Mouse (Mus musculus) gastrocnemius, postnatal 36 days (tissue): ENCODE measurements around the gene Olfr1447. TPM values are rescaled to one million over a fixed set of nuclear protein-coding genes. Genes with fewer than 3 reads are reported as not detected.

Experiments used
- DNase-seq, 2 experiments: peaks; one replicate each; pipeline ENCODE4 v3.0.0; 2022
- intact Hi-C: fragments of 180-260 bp; cut with DNase I; formaldehyde crosslinking; loops from one replicate; pipeline ENCODE4 v1.15.1; 2025
- long read RNA-seq, 2 experiments: library from polyadenylated mRNA; stranded (forward); transcript quantifications; one replicate each; pipeline ENCODE4 v2.0.0; 2021
- total RNA-seq, 2 experiments: library from RNA; stranded (reverse); gene quantifications; 2 replicates each; pipeline ENCODE4 v1.2.3; 2021

The Olfr1447 gene
- not detected for total RNA-seq
- long read RNA-seq, experiment 1, result 0 reads
- long read RNA-seq, experiment 2, result 0 reads

DNA sequence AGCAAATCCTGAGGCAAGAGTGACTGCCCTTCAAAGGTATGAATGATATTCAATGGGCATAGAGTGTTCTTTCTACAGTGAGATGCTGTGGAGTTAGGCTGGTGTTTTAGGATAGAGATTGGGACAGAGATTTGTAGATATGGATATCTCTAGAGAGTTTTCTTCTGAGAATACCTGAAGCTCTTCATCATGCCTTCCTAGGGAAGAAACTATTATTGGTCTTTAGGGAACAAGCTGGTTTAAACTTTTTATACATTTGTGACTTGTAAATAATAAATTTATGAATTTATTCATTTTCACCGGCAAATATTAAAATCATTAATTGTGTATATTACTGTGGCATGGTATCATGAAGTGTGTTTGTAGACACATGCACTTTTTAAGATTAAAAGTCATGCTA is at the start of gene Olfr1447:
TSS of gene Olfr1447 (minus strand) at position 101 of the 400 bp plus-strand sequence.
- no peak for DNase-seq
- intact Hi-C loops, result no loop called here

DNA sequence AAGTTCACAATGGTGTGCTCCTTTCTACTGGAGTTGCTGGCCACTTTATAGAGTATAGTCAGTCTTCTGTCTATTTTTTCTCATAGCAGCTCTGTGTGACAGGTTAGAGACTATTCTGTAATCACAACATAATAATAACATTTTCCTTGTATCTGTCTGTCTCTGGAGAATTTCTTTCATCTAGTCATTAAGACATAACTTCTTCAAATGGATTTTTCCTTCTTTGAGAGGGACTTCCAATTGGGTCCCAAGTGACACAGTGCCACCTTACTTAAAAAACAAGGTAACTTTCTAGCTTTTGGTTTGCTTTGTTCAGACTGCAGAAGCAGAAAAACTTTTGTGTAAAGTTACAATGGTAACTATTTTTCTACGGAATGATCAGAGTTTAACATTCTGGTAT is 46.4 kb upstream of the Olfr1447 start, which contains the start of gene Olfr1450:
TSS of gene Olfr1450 (plus strand) at position 301 of the 400 bp plus-strand sequence.
- DNase-seq, result no peak
- intact Hi-C loops, result no loop called here

DNA sequence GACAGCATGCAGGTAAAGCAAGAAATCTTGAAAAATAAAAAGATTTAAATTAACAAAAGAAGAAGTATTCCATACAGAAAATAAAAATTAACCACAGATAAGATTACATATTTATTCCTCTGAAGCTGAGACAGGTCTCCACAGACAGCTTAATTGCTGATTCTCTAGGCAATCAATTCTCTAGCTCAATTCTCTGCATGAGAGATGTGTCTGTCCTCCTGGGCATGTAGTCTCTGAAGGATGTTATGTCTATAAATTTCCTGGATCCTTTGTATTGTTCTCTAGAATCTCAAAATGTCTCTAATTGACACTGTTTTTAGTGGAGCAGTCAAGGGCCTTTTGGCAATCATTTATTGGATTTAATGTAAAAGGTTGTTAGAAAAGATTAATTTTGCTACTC is 27.0 kb upstream of the Olfr1447 start, which contains the start of gene Olfr1449:
TSS of gene Olfr1449 (plus strand) at position 301 of the 400 bp plus-strand sequence.
- intact Hi-C loops, result no loop called here
- no peak for DNase-seq

DNA sequence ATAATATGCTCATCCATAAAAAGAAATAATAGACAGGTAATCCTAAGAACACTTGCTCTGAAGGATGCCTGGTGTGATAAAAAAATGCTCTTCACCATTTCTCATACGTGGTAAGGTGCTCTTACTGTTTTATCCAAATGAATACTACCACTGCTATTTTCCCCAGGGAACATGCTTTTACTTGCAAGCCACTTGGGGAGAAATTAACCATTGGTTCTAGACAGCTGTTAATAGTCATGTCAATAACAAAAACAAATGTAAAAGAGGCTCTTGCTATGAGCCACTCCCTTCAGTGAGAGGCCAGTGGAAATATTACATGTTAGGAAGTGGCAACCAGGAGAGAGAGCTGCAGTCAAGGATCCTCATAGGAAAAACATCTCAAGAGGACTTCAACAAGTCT is 20.8 kb upstream of the Olfr1447 start, which contains the start of gene Olfr1448:
TSS of gene Olfr1448 (minus strand) at position 101 of the 400 bp plus-strand sequence.
- intact Hi-C loops, result no loop called here
- DNase-seq, result no peak

DNA sequence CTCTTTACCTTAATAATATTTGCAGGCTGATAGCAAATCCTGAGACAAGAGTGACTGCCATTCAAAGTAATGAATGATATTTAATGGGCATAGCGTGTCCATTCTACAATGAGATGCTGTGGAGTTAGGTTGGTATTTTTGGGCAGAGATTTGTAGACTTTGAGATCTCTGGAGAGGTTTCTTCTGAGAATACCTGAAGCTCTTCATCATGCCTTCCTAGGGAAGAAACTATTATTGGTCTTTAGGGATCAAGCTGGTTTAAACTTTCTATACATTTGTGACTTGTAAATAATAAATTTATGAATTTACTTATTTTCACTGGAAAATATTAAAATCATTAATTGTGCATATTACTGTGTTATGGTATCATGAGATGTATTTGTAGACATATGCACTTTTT is 10.1 kb downstream of the Olfr1447 start, which contains the start of gene Olfr1446:
TSS of gene Olfr1446 (minus strand) at position 101 of the 400 bp plus-strand sequence.
- intact Hi-C loops, result no loop called here
- no peak for DNase-seq

DNA sequence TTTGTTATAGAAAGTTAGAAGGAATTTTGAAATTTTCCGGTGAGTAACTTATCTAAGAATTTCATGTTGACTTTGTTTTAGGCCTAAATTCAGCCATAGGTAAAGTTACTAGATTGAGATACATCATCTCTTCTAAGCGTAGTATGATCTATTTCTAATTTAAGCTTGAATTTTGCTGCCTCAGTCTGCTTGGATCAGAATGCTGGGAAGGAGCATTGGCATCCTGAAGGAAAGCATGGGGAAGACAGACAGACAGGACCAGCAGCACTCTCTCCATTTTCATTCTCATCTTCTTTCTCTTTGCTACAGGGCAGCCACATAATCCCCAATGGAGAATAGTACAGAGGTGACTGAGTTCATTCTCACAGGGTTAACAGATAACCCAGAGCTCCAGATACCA is 20.0 kb downstream of the Olfr1447 start, which contains the start of gene Olfr1445:
TSS of gene Olfr1445 (plus strand) at position 301 of the 400 bp plus-strand sequence.
- DNase-seq, result no peak
- intact Hi-C loops, result no loop called here

DNA sequence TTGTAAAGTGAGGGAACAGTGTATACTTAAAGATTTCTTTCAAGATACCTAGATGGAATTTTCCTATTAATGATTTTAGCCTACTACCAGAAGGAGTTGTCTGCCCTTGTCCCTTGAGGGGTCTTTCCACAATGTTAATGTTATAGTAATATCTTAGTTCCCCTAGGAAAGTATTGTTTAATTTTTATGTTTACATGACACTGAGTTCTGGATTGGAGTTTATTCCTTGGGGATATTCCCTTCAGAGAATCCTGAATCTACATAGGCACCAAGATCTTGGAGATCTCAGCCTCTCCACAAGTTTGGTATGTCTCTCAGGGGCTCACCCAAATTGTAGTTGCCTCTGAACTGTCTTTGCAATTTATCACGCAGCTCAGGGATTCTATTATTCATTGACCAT is 46.6 kb downstream of the Olfr1447 start, which contains the start of gene Olfr1444:
TSS of gene Olfr1444 (plus strand) at position 301 of the 400 bp plus-strand sequence.
- no peak for DNase-seq
- intact Hi-C loops, result no loop called here

Other genes with a start within 250 kb of the Olfr1447 start
- not detected for gene Olfr1442, start 233.3 kb downstream of the Olfr1447 start, total RNA-seq
- gene Olfr1443, start 225.6 kb downstream of the Olfr1447 start, total RNA-seq, result not detected
- gene Keg1, start 208.0 kb downstream of the Olfr1447 start, total RNA-seq, result not detected
- 1 to 10 TPM; 1.5 to 3.4 TPM for gene Cntf, start 138.1 kb downstream of the Olfr1447 start, total RNA-seq
- gene Zfp91, start 107.6 kb downstream of the Olfr1447 start, total RNA-seq, result 100 to 1,000 TPM; 112 to 114 TPM
- under 1 TPM; 0.25 to 0.31 TPM for gene Lpxn, start 107.5 kb downstream of the Olfr1447 start, total RNA-seq
- gene Gm5244, start 57.1 kb downstream of the Olfr1447 start, total RNA-seq, result not detected
- gene Olfr1444, start 46.5 kb downstream of the Olfr1447 start, total RNA-seq, result not detected
- gene Olfr1445, start 19.9 kb downstream of the Olfr1447 start, total RNA-seq, result not detected
- not detected for gene Olfr1446, start 10.2 kb downstream of the Olfr1447 start, total RNA-seq
- not detected for gene Olfr1448, start 20.7 kb upstream of the Olfr1447 start, total RNA-seq
- gene Olfr1449, start 27.1 kb upstream of the Olfr1447 start, total RNA-seq, result not detected
- gene Olfr1450, start 46.5 kb upstream of the Olfr1447 start, total RNA-seq, result not detected
- gene Olfr1451, start 91.3 kb upstream of the Olfr1447 start, total RNA-seq, result not detected
- not detected for gene Olfr1453, start 124.6 kb upstream of the Olfr1447 start, total RNA-seq
- gene Olfr1454, start 156.9 kb upstream of the Olfr1447 start, total RNA-seq, result not detected
- gene Olfr1457, start 194.1 kb upstream of the Olfr1447 start, total RNA-seq, result not detected
- not detected for gene Olfr1458, start 203.0 kb upstream of the Olfr1447 start, total RNA-seq
- not detected for gene Olfr1459, start 245.8 kb upstream of the Olfr1447 start, total RNA-seq